Mouse (Mus musculus): Measurements from ENCODE around the gene Klhl42. TPM values are rescaled to one million over a fixed set of nuclear protein-coding genes. Genes with fewer than 3 reads are reported as not detected.

Gene Klhl42
- polyA plus RNA-seq (2012) = 4.6 and 5.2 TPM in 2 replicates

DNA sequence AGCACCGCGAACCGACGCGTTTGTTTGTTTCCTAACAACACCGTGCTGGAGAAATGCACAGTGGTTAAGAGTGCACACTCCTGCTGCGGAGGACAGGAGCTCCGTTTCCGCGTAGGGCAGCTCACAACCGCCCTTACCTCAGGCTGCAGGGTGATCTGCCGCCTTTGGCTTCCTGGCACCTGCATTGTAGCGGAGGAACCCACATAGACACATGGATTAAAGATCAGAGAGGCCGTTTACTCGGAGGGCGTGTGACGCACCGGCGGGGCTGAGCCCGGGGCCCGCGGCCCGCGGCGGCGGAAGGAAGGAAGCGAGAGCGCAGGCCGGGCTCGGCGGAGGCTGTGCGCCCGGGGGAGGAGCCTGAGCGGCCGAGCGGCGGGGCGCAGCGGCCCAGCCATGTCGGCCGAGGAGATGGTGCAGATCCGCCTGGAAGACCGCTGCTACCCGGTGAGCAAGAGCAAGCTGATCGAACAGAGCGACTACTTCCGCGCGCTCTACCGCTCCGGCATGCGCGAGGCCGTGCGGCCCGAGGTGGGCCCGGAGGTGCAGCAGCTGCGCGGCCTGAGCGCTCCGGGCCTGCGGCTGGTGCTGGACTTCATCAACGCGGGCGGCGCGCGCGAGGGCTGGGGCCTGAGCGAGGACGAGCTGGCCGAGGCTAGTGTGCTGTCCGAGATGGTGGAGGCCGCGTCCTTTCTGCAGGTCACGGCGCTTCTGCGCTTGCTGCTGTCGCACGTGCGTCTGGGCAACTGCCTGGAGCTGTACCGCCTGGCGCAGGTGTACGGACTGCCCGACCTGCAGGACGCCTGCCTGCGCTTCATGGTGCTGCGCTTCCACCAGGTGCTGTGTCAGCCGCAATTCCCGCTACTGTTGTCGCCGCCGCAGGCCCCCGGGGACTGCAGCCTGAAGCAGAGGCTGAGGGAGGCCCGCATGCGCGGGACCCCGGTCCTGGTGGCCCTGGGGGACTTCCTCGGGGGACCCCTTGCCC, at the start of gene Klhl42:
Klhl42 (plus strand) TSS at position 244 of the 985 bp plus-strand sequence.
- no peak for TF ChIP-seq GATA1 (IDR thresholded peaks at IDR 0.05; ENCODE audit: low read length)

DNA sequence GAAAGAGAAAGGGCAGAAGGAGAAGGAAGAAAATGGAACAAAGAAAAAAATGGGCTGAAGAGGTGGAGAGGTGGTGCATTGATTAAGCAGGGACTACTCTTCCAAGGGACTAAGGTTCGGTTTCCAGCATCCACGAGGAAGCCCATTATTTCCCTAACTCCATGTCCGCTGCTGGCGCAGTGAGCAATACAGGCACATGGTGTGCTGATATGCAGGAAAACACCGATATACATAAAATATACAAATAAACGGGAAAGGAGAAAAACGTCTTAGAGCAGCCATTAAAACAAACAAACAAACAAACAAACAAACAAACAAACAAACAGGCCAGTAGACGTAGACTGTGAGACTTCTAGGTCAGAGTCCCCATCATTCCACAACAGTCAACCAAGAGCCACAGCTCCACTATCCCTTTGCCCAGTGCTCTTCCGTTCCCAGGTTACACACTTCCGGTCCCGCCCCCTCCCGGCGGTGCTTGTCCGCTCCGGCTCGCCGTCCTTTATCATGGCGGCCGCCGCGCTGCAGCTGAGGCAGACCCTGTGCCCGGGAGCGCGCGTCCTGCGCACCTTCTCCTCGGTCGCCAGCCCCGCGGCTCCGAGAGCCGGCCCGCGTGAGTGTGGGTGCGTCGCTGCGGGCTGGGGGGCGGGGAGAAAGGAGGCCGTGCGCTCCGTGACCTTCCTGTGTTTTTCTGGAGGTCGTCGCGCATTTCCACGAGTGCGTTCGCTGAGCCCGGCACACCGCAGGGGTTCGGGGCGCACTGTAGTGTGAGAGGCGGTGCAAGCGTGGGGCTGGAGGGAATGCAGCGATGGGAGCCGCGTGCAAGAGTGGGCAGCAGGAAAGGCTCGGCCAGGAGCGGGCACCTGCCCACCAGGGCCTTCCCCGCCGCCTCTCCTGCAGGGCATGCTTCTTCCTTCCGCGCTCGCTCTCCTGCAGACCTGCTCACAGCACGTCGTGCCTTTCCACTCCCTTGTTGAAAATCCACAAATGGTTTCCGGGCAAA, 48.6 kb upstream of the Klhl42 start, which contains the start of gene Mrps35:
Mrps35 (plus strand) TSS at position 474 of the 1,000 bp plus-strand sequence.
- TF ChIP-seq GATA1 (IDR thresholded peaks at IDR 0.05; ENCODE audit: low read length) = no peak

DNA sequence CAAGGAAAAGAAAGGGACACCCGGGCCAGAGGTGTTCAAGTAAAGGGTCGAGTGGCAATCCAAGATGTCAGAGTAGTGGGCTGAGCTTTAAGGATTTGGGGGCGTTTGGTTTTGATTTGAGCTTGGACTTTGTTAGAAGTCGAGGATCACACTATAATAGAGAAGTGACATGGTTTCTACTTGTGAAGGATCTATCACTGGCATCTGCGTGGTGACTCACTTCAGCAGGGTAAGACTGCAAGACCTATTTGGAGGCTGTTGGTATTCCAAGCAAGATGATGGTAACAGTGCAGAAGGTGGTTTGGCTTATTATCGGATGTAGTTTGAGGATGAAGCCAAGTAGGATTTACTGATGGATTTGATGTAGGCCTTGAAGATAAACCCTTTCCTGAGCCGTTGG, 47.5 kb upstream of the Klhl42 start:
- no peak for TF ChIP-seq GATA1 (IDR thresholded peaks at IDR 0.05; ENCODE audit: low read length)

DNA sequence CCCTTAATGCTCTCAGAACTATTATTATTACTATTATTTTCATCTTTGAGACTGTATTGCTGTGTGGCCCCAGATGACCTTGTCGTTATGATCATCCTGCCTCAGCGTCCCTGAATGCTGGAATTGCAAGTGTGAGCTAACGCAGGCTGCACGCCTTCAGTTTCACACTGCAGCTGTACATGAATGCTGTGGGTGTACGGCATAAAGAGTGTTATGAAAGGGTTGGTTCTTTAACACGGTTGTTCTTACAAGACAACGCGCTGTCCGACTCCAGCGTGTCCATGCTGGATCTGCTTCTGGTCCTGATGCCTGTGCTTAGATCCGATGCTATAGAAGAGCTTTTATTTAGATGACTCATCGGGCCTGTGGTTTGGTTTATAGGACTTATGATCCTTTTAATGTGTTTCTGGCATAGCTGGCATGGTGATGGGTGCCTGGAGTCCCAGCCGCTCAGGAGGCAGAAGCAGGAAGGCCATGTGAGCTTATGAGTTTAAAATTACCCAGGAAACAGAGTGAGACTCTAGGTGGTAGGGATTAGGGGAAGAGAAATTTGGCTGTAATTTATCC, 41.9 kb upstream of the Klhl42 start:
- TF ChIP-seq GATA1 (IDR thresholded peaks at IDR 0.05; ENCODE audit: low read length) = no peak

DNA sequence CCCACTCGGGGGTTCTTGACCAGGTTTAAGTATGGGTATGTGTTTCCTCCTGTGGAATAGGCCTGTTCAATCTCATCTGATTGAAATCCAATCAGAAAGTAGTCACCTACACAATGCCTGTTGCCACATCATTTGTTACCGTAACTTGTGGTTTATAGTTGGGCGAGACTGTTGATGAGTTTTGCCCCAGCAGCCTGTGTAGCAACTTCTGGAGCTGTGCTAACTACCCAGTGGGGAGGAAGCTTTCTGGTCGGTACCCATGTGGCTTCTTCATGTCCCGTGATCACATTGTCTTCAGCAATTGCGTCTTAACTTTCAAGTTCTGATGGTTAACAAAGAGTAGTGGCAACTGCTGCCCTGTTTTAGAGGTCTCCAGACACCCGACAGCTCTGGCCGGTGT, 39.5 kb upstream of the Klhl42 start:
- TF ChIP-seq GATA1 (IDR thresholded peaks at IDR 0.05; ENCODE audit: low read length) = no peak

DNA sequence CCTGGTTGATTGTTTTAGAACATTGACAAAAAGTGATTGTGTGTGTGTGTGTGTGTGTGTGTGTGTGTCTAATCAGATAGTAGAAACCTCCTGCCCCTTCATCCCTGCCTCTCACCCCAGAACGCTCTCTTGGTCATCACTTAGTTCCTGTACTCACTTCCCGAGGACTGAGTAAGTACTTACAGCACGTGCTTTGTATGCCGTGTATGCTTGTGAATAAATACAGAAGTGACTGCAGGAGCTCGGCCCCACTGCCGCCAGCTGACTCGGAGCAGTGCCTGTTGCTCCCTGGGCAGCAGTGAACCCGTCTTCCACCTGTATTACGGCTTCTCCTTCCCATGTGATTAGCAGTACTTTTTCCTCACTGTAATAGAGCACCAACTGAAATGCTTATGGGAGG, 38.7 kb upstream of the Klhl42 start:
- TF ChIP-seq GATA1 (IDR thresholded peaks at IDR 0.05; ENCODE audit: low read length) = no peak

DNA sequence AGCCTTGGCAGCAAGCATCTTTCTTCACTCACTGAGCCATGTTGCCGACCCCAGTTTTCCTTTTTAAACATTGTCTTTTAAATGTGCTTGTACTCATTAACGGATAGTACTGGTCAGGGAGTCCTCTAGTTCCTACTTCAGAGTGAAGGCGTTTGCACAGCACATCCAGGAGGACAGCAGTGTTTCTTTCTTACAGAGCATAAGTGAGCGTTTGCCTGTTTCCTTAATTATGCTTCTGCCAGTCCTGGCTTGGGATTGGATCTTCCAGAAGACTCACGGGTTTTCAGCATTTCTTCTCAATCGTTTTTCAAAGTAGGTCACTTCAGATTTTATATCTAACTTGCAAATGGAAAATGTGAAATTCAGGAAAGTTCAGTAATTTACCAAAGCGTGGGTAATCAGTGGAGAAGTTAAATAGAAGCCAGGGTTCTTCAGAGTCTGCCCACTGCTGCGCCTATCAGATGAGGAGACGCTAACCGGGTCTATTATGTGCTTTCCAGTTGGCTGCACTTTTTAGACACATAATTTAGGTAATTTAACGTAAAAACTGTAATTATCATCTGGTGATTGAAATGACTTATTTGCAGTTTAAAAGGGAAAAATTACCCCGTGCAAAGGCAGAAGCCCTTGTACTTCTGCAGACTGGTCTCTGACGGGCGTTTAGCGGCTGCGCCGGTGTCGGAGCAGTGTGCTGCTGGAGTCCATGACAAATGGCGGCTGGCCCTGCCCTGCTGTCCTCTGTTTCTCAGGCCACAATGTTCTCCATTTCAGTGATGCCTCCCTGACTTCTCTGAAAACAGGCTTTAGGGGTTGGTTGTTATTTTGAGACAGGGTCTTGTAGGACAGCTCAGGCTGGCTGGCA, 37.2 kb upstream of the Klhl42 start:
- TF ChIP-seq GATA1 (IDR thresholded peaks at IDR 0.05; ENCODE audit: low read length) = no peak

DNA sequence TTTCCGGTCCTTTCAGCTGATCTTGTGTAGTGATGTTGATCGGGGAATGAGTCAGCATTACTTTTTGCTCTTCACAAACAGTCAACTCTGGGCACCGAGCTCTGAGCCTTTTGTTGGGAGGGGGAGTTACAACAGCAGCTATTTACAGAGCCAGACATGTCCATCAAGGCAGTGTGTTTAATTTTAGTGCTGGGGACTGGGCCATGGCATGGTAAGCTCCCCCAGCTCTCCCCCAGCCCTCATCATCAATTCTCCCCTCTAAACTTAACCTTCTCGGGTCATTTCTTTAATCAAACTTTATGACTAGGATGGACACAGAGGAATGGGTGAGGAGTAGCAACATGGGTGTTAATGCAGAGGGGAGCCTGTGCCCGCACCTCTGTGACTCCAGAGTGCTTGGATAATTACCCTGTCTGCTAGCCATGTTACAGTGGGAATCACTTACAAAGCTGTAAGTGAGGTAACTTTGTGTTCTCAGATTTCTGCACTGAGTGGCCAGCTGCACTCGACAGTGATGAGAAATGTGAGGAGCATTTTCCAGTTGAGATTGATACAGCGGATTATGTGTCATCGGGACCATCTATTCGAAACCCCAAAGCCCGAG, 35.7 kb upstream of the Klhl42 start:
- no peak for TF ChIP-seq GATA1 (IDR thresholded peaks at IDR 0.05; ENCODE audit: low read length)

DNA sequence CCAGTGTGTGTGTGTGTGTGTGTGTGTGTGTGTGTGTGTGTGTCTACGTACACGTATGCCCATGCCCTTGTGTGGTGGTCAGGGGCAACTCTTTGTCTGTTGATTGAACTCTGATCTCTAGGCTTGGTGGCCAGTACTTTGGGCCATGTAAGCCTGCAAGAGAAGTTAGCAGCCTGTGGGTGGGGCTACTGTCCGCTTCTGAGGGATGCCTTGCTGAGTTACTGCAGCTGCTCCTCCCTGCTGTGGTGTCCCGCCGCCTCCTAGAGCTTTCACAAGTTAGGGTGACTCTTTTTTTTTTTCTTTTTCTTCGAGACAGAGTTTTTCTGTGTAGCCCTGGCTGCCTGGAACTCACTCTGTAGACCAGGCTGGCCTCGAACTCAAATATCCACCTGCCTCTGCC, 31.9 kb upstream of the Klhl42 start:
- TF ChIP-seq GATA1 (IDR thresholded peaks at IDR 0.05; ENCODE audit: low read length) = no peak

DNA sequence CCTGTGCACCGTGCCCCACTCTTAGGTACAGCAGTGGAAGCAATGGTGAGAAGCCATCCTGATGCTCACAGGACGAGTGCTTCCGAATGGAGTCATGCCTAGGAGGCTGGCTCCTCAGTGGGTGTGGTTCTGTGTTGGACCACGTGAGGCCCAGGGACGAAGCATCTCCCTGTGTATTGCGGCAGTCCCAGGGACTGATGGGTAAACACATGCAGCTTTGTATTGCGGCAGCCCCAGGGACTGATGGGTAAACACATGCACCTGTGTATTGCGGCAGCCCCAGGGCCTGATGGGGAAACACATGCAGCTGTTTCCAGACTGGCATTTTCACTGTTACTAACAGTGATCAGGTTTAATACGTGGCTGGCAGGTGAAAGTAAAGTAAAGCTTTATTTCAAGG, 29.5 kb upstream of the Klhl42 start:
- TF ChIP-seq GATA1 (IDR thresholded peaks at IDR 0.05; ENCODE audit: low read length) = no peak

DNA sequence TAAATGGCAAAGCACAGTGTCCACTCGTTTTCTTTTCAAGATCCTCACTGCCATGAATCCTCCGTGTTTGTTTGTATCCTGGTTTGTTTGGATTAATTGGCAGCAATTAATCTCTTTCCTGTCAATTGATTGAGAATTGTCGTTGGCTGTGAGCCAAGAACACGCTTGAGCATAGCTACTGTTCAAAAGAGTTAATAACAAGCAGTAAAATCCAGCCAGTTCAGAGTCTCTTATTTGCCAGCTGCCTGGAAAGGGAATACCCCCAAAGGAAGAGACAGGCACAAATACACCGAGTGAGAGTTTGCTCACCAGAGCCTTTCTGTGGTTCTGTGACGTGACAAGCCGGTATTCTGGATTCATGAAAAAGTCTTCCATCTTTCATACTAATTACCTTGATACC, 29.1 kb upstream of the Klhl42 start:
- no peak for TF ChIP-seq GATA1 (IDR thresholded peaks at IDR 0.05; ENCODE audit: low read length)

DNA sequence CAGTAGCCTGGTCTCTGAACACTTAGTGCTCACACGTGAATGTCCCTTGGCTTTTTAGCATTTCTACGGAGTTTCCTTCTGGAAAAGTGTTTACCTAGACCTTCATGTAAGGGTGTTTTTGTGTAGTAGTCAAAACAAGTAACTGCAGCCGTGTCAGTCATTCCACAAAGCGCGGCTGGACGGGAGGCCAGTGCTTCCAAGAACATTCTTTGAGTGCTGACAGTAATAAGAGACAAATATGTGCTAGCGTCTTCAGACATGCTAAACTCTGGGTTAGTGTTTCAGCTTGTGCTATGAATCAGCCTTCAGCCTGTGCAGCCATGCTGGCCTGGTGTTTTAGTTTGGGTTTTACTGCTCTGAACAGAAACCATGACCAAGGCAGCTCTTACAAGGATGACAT, 28.5 kb upstream of the Klhl42 start:
- no peak for TF ChIP-seq GATA1 (IDR thresholded peaks at IDR 0.05; ENCODE audit: low read length)

DNA sequence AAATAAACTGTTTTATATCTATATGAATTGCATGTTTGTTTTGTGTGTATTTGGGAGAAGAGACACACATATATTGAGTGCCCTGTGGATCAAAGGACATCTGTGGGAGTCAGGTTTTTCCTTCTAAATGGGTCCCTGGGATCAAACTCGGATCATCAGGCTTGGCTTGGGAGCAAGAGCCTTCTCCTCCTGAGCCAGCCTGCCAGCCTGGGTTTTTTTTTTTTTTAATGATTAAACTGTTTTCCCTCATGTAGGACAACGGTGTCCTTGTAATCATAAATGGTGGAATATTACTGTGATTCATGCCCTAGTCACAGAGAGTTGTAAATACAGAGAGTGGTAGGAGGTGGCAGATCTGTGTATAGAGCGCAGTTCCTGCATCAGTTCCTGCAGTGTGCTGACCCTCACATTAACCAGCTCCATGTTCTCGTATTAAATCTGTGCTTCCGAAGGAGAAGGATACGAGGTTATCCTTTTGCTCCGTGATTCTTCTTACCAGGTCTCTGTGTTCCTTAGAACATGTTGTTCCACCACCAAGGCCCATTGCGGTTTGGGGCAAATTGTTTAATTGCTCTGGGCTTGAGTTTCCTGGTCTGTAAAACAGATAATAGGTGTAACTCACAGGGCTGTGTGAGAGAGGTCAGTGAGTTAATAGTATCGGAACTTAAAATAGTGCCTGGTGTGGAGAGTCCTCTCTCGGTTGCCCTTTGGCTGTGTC, 26.8 kb upstream of the Klhl42 start:
- no peak for TF ChIP-seq GATA1 (IDR thresholded peaks at IDR 0.05; ENCODE audit: low read length)

DNA sequence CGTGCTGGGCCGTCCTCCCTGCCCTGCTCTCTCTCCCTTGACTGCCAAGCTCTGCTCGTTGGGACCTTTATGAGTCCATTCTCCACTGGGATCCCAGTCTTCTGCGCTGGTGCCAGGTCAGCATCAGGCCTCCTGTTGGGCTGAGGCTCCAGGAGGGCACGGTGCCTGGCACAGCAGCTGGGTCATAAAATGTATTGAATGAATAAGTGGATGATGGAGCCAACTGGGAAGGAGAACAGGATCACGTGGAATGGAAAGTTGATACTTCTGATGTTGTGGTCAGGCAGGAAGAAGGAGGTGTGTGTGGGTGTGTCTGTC, 26.3 kb upstream of the Klhl42 start:
- no peak for TF ChIP-seq GATA1 (IDR thresholded peaks at IDR 0.05; ENCODE audit: low read length)
